Mouse (Mus musculus) liver, embryonic 14.5 days (tissue): Measurements from ENCODE around the gene Gm13697.

Experiments used
- CTCF ChIP-seq: IDR thresholded peaks from 2 replicates; pipeline ENCODE4 v1.5.1; 2016; ENCODE audit warnings: antibody characterized with exemption, low read depth, control low read depth
- EP300 ChIP-seq: IDR thresholded peaks from 2 replicates; pipeline ENCODE4 v1.6.1; 2016; ENCODE audit warnings: antibody characterized with exemption, low read depth

DNA sequence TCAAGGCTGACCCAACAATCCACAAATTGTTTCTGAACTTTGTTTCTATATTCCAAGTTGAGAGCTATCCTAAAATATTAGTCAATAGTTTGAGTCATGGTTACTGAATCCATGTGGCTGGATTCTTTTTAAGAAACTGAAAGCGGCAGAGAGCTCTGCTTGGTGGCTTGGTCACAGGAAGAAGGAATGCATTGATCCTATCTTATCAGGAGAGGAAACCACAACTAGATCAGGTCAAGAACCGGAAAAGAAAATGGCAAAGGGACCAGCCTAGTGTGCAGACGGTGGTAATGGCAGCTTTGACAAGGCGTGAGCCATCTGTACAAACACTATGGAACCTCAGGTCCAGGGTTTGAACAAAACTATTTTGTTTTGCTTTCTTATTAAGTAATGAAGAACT, 42.8 kb upstream of the Gm13697 start:
- TF ChIP-seq CTCF (no peak), EP300 (no peak)
